Mouse (Mus musculus): ENCODE results near the gene Gipr. TPM values are rescaled to one million over a fixed set of nuclear protein-coding genes. Genes with fewer than 3 reads are reported as not detected.

Gipr gene
- polyA plus RNA-seq, 1 experiment, result 0.62 TPM

DNA sequence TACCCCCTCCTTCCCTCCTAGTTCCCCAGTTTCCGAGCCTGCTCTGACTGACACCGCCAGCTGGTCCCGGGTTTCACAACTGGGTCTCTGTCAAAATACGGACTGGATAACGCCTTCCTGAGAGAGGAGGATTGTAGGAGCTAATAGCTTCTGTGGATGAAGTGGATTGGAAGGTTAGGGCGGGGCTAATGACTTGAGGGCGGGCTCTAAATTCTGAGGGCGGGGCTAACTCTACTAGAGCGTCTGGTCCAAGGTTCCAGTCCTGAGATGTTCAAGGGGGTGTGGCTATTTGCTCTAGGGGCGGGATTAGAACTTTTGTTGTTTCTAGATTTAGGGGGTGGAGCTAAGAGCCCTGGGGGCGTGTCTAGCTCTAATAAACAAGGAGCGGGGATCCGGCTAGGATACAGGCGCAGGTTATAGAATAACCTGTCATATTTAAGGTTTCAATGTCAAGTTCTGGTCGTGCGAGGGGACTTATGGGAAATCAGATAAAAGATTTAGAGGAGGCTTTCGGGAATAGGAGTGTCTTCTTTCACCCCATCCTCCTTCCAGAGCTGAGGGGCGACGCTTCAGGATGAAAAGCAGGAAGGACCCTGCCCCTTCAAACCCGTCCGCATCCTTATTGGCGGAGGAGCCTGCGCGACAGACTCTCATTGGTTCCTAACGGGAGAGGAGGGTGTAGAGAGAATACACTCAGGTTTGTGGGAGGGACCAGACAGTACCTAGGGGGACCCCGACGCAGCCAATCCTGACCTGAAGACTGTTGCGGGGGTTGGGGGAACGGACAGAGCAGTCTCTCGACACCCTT, 10.0 kb upstream of the Gipr start, which contains the start of gene Eml2:
Eml2 (plus strand) TSS at position 714 of the 808 bp plus-strand sequence.
- no peak within 1 kb of the TSS for H3K27ac ChIP-seq (ENCODE audit: control insufficient read depth, insufficient read depth, low read depth, low read length, poor library complexity)
- WGBS, result 7% methylated on average over 30 of the region's 30 CpGs
- TF ChIP-seq POLR2A (IDR thresholded peaks at IDR 0.05; ENCODE audit: borderline replicate concordance, control insufficient read depth, low read depth, low read length) (no peak), CTCF (IDR thresholded peaks at IDR 0.05; ENCODE audit: control insufficient read depth, insufficient read depth, low read length) (no peak)
- H3K4me1 ChIP-seq (ENCODE audit: control insufficient read depth, insufficient read depth, low read length), result peaks cover 3% of the 10 kb centered on the region; the same call in 1 of the 2 replicates
- H3K4me3 ChIP-seq (replicated peaks; ENCODE audit: control insufficient read depth, low read depth, low read length), result no peak within 1 kb of the TSS

DNA sequence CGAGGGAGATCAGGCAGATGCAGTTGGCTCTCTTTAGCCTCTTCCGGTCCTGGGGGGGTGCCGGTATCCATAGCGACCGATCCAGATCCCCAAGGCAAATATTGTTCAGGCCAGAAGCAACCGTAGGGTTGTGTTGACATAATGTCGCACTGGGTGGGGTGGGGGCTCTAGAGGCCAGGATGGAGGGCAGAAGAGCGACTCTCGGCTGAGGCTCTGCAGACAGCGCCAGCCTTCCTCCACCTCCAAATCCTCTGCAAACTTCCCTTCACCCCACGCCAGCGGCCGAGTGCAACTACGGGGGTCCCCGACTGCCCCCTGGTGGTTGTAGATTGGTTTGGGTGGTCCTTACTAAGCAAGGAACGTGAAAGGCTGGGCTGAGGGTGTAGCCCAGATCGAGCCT, 6.9 kb upstream of the Gipr start:
- Histone ChIP-seq H3K4me3 (replicated peaks; ENCODE audit: control insufficient read depth, low read depth, low read length) (no peak overlapping the region), H3K27ac (ENCODE audit: control insufficient read depth, insufficient read depth, low read depth, low read length, poor library complexity) (no peak overlapping the region), H3K4me1 (ENCODE audit: control insufficient read depth, insufficient read depth, low read length) (peaks cover 2% of the 10 kb centered on the region; the same call in 1 of the 2 replicates)
- 5% methylated on average over 17 of the region's 17 CpGs for WGBS
- peak; percentile 65 for TF ChIP-seq CTCF (IDR thresholded peaks at IDR 0.05; ENCODE audit: control insufficient read depth, insufficient read depth, low read length)
- no peak for TF ChIP-seq POLR2A (IDR thresholded peaks at IDR 0.05; ENCODE audit: borderline replicate concordance, control insufficient read depth, low read depth, low read length)

DNA sequence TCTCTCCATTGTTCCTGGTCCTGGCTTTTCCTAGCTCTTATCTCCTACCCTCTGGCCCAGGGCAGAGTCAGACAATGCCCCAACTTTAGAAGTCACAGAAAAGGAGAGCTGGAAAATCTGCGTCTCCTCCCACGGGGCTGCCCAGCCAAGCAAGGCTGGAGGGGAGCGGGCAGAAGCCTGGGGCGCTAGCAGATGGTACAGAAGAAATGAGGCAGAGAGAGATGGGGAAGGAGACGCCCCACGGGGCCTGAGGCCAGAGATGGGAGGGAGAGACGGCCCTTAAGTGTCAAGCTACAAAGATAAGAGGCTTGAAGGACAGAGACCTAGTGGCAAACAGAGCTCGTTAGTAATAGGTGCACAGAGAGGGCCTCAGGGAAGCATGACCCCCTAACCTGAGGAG, 5.9 kb upstream of the Gipr start:
- no peak for TF ChIP-seq POLR2A (IDR thresholded peaks at IDR 0.05; ENCODE audit: borderline replicate concordance, control insufficient read depth, low read depth, low read length)
- TF ChIP-seq CTCF (IDR thresholded peaks at IDR 0.05; ENCODE audit: control insufficient read depth, insufficient read depth, low read length), result no peak
- H3K4me1 ChIP-seq (ENCODE audit: control insufficient read depth, insufficient read depth, low read length), result peaks cover 2% of the 10 kb centered on the region; the same call in 1 of the 2 replicates
- 50% methylated on average over 8 of the region's 8 CpGs for WGBS
- no peak overlapping the region for H3K27ac ChIP-seq (ENCODE audit: control insufficient read depth, insufficient read depth, low read depth, low read length, poor library complexity)
- H3K4me3 ChIP-seq (replicated peaks; ENCODE audit: control insufficient read depth, low read depth, low read length), result no peak overlapping the region

DNA sequence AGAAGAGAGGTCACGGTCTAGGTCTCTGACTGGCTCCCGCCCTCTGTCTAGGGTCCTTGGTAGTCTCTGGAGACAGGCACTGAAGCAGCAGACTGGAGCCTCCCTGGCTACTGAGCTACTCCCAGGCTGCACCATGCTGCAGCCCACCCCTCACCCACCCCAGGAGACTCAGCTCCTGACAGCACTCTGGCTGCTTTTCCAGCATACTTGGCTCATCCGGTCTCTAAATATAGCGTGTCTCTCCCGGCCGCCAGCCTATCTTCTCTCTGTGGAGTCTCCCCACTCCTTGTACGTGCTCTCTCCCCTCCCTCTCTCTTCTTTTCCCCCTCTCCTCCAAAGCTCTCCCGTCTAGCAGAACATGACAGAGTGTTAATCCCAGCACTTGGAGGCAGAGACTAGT, 4.2 kb upstream of the Gipr start:
- H3K4me3 ChIP-seq (replicated peaks; ENCODE audit: control insufficient read depth, low read depth, low read length), result no peak overlapping the region

DNA sequence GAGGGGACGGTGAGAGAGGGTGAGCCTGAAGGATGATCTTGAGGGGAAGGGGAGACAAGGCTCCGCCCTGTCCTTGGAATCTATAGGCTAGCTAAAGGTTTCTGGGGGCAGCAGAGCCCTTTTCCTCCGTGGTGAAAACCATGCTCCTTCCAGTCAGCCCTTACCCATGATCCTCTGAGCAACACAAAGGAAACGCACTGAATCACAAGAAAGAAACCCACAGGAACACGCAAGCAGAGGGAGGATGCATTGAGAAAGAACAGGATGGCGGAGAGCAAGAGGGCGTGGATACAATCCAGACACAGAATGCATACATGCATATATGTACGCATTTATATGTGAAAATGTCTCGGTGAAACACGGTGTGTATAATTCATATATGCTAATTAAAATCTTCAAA, 3.6 kb upstream of the Gipr start:
- Histone ChIP-seq H3K4me1 (ENCODE audit: control insufficient read depth, insufficient read depth, low read length) (peaks cover 2% of the 10 kb centered on the region; the same call in 1 of the 2 replicates), H3K27ac (ENCODE audit: control insufficient read depth, insufficient read depth, low read depth, low read length, poor library complexity) (no peak overlapping the region), H3K4me3 (replicated peaks; ENCODE audit: control insufficient read depth, low read depth, low read length) (no peak overlapping the region)
- 27% methylated on average over 10 of the region's 10 CpGs for WGBS
- TF ChIP-seq POLR2A (IDR thresholded peaks at IDR 0.05; ENCODE audit: borderline replicate concordance, control insufficient read depth, low read depth, low read length) (no peak), CTCF (IDR thresholded peaks at IDR 0.05; ENCODE audit: control insufficient read depth, insufficient read depth, low read length) (no peak)

More for the DNA sequence above, 4.2 kb upstream of the Gipr start:
- H3K4me1 ChIP-seq (ENCODE audit: control insufficient read depth, insufficient read depth, low read length), result peaks cover 2% of the 10 kb centered on the region; the same call in 1 of the 2 replicates
- TF ChIP-seq CTCF (IDR thresholded peaks at IDR 0.05; ENCODE audit: control insufficient read depth, insufficient read depth, low read length) (no peak), POLR2A (IDR thresholded peaks at IDR 0.05; ENCODE audit: borderline replicate concordance, control insufficient read depth, low read depth, low read length) (no peak)
- H3K27ac ChIP-seq (ENCODE audit: control insufficient read depth, insufficient read depth, low read depth, low read length, poor library complexity), result no peak overlapping the region
- WGBS, result 70% methylated on average over 8 of the region's 8 CpGs

DNA sequence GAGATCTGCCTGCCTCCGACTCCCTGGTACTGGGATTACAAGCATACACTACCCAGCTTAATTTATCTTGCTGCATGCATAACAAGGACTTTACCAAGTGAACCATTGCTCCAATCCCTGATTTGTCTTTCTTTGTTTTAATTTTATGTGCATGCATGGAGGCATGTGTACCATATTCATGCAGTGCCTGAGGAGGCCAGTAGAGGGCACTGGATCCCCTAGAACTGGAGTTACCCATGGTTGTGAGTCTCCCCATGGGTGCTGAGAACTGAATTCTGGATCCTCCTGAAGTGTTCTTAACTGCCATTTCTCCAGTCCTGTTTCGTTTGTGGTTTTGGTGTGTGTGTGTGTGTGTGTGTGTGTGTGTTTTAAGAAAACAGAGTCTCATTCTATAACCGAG, 1.1 kb upstream of the Gipr start:
- 76% methylated on average over 3 of the region's 3 CpGs for WGBS
- TF ChIP-seq CTCF (IDR thresholded peaks at IDR 0.05; ENCODE audit: control insufficient read depth, insufficient read depth, low read length) (0 out of 2 replicates have a peak, but pooled peaks have one; percentile 34), POLR2A (IDR thresholded peaks at IDR 0.05; ENCODE audit: borderline replicate concordance, control insufficient read depth, low read depth, low read length) (no peak)
- peaks cover 2% of the 10 kb centered on the region; the same call in 1 of the 2 replicates for H3K4me1 ChIP-seq (ENCODE audit: control insufficient read depth, insufficient read depth, low read length)
- H3K4me3 ChIP-seq (replicated peaks; ENCODE audit: control insufficient read depth, low read depth, low read length), result no peak overlapping the region
- no peak overlapping the region for H3K27ac ChIP-seq (ENCODE audit: control insufficient read depth, insufficient read depth, low read depth, low read length, poor library complexity)

DNA sequence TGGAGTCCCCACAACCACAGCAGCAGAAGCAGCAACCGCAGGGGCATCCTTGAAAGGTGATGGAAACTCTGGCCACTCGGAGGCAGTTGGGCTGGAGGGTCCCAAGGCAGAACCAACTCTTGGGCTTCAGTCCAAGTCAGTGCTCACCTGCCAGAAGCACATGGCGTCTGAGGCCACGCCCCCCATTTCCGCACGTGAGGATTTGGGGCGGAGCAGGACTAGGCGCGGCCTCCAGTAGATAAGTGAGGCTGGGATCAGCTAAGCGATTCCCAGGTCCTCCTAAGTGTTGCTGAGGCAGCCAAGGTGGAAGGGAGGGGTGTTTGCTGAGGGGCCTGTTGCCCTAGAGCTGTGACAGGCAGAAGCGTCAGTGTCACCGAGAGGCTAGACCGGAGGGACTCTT, 949 bp downstream of the Gipr start:
- H3K4me3 ChIP-seq (replicated peaks; ENCODE audit: control insufficient read depth, low read depth, low read length), result no peak overlapping the region

DNA sequence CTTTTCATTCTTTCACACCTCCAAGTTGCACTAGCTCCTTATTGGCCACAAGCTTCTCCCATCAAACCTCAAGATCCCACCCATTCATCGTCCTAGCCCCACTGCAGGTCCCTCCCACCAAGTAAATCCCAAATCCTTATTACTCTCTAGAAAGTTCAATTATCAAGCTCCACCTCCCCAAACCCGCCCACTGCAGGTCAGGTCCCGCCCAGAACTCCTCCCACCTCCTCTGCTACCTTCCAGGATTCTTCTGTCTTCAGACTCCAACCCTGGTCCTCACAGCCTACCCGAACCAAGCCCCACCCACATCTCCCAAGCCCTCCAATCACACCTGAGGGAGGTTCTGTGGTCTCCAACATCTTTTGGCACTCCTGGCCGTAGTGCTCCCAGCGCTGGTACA, 1.7 kb downstream of the Gipr start:
- Histone ChIP-seq H3K27ac (ENCODE audit: control insufficient read depth, insufficient read depth, low read depth, low read length, poor library complexity) (no peak overlapping the region), H3K4me1 (ENCODE audit: control insufficient read depth, insufficient read depth, low read length) (peaks cover under 1% of the 10 kb centered on the region; the same call in 1 of the 2 replicates), H3K4me3 (replicated peaks; ENCODE audit: control insufficient read depth, low read depth, low read length) (no peak overlapping the region)
- no peak for TF ChIP-seq POLR2A (IDR thresholded peaks at IDR 0.05; ENCODE audit: borderline replicate concordance, control insufficient read depth, low read depth, low read length)
- no peak for TF ChIP-seq CTCF (IDR thresholded peaks at IDR 0.05; ENCODE audit: control insufficient read depth, insufficient read depth, low read length)
- WGBS, result 4% methylated on average over 6 of the region's 6 CpGs

More for the DNA sequence above, 949 bp downstream of the Gipr start:
- WGBS, result 2% methylated on average over 13 of the region's 13 CpGs
- TF ChIP-seq CTCF (IDR thresholded peaks at IDR 0.05; ENCODE audit: control insufficient read depth, insufficient read depth, low read length) (no peak), POLR2A (IDR thresholded peaks at IDR 0.05; ENCODE audit: borderline replicate concordance, control insufficient read depth, low read depth, low read length) (no peak)
- Histone ChIP-seq H3K4me1 (ENCODE audit: control insufficient read depth, insufficient read depth, low read length) (peaks cover 2% of the 10 kb centered on the region; the same call in 1 of the 2 replicates), H3K27ac (ENCODE audit: control insufficient read depth, insufficient read depth, low read depth, low read length, poor library complexity) (no peak overlapping the region)

Measured in bone marrow, adult 2 months (tissue).